Mouse (Mus musculus) embryonic facial prominence, embryonic 13.5 days (tissue): ENCODE data around the gene Mpzl2. TPM values are rescaled to one million over a fixed set of nuclear protein-coding genes. Genes with fewer than 3 reads are reported as not detected.

Experiments
- ATAC-seq: fragments of 200-750 bp; cut with Nextera tagmentation; 2 replicates; pipeline ENCODE4 v1.8.0; 2017; ENCODE audit warnings: low read depth; ENCODE audit not compliant: insufficient number of reproducible peaks, insufficient read depth, low FRiP score, low TSS enrichment
- H3K27ac ChIP-seq: fragments of 300-500 bp; sonication (generic); 2 replicates; pipeline ENCODE4 v1.5.1; 2015; ENCODE audit warnings: moderate library complexity, mild to moderate bottlenecking, inconsistent platforms
- H3K27me3 ChIP-seq: fragments of 300-500 bp; sonication (generic); 2 replicates; pipeline ENCODE4 v1.6.1; 2015; ENCODE audit warnings: mild to moderate bottlenecking, inconsistent platforms
- H3K36me3 ChIP-seq: fragments of 300-500 bp; sonication (generic); 2 replicates; pipeline ENCODE4 v1.6.1; 2015; ENCODE audit warnings: mild to moderate bottlenecking, inconsistent platforms
- H3K4me1 ChIP-seq: fragments of 300-500 bp; sonication (generic); 2 replicates; pipeline ENCODE4 v1.6.1; 2015; ENCODE audit warnings: inconsistent platforms
- H3K4me2 ChIP-seq: fragments of 300-500 bp; sonication (generic); 2 replicates; pipeline ENCODE4 v1.6.1; 2015; ENCODE audit warnings: moderate library complexity, mild to moderate bottlenecking, inconsistent platforms
- H3K4me3 ChIP-seq: fragments of 300-500 bp; sonication (generic); 2 replicates; pipeline ENCODE4 v1.5.1; 2015; ENCODE audit warnings: mild to moderate bottlenecking, inconsistent platforms
- H3K9ac ChIP-seq: fragments of 300-500 bp; sonication (generic); 2 replicates; pipeline ENCODE4 v1.6.1; 2015; ENCODE audit warnings: mild to moderate bottlenecking, inconsistent platforms
- H3K9me3 ChIP-seq: fragments of 300-500 bp; sonication (generic); 2 replicates; pipeline ENCODE4 v1.6.1; 2016; ENCODE audit warnings: inconsistent platforms
- WGBS: fragments of 180-500 bp; shearing (Covaris S2); methylation state at CpG from one replicate; pipeline ENCODE4 v1.1.7; 2015; ENCODE audit warnings: mixed read lengths; 5-methylcytosine and 5-hydroxymethylcytosine counted together
- polyA plus RNA-seq: library from polyadenylated mRNA; unstranded; fragments of >200 nt; fragmentation: Nextera tagmentation; extraction: Ambion mirVana; gene quantifications from 2 replicates; pipeline ENCODE4 v1.2.1, GENCODE M21; 2015

Gene Mpzl2
- polyA plus RNA-seq, 1 experiment from 2014 or later, result 18.8 TPM

GRCm38 (mm10) chr9:45009180-45010078 is 30.2 kb upstream of the Mpzl2 start, which contains the start of gene Cd3e:
TSS of gene Cd3e (minus strand) at chr9:45009627.
- 87% methylated on average over 19 of the region's 19 CpGs for whole genome bisulfite sequencing
- H3K4me3 ChIP-seq, result no peak within 1 kb of the TSS
- no peaks in the 10 kb centered on the region for H3K36me3 ChIP-seq
- no peak within 1 kb of the TSS for H3K9ac ChIP-seq
- no peak within 1 kb of the TSS for H3K4me2 ChIP-seq
- H3K9me3 ChIP-seq, result no peaks in the 10 kb centered on the region
- no peaks in the 10 kb centered on the region for H3K4me1 ChIP-seq
- H3K27me3 ChIP-seq, result peaks cover 13% of the 10 kb centered on the region
- no peak within 1 kb of the TSS for H3K27ac ChIP-seq
- no peak for ATAC-seq

- Histone ChIP-seq H3K36me3 (no peaks in the 10 kb centered on the region), H3K4me3 (no peak overlapping the region), H3K9me3 (no peaks in the 10 kb centered on the region), H3K4me1 (no peaks in the 10 kb centered on the region), H3K9ac (no peak overlapping the region), H3K27ac (no peak overlapping the region), H3K27me3 (peaks cover 13% of the 10 kb centered on the region), H3K4me2 (no peak overlapping the region)
- ATAC-seq, result no peak
- 69% methylated on average over 4 of the region's 4 CpGs for WGBS
Observed at GRCm38 (mm10) chr9:45010461-45010860, 29.1 kb upstream of the Mpzl2 start.

- WGBS, result 42% methylated on average over 6 of the region's 6 CpGs
- Histone ChIP-seq H3K4me3 (no peak overlapping the region), H3K4me1 (no peaks in the 10 kb centered on the region), H3K9me3 (no peaks in the 10 kb centered on the region), H3K9ac (no peak overlapping the region), H3K36me3 (no peaks in the 10 kb centered on the region), H3K4me2 (no peak overlapping the region), H3K27ac (no peak overlapping the region), H3K27me3 (peaks cover 13% of the 10 kb centered on the region)
- ATAC-seq, result no peak
Observed at GRCm38 (mm10) chr9:45011291-45011690, 28.3 kb upstream of the Mpzl2 start.

- H3K36me3 ChIP-seq, result no peaks in the 10 kb centered on the region
- no peak overlapping the region for H3K4me3 ChIP-seq
- ATAC-seq, result no peak
- peaks cover 9% of the 10 kb centered on the region for H3K27me3 ChIP-seq
- H3K9me3 ChIP-seq, result no peaks in the 10 kb centered on the region
- H3K4me1 ChIP-seq, result no peaks in the 10 kb centered on the region
- no peak overlapping the region for H3K9ac ChIP-seq
- H3K27ac ChIP-seq, result no peak overlapping the region
- no peak overlapping the region for H3K4me2 ChIP-seq
- WGBS, result 29% methylated on average over 2 of the region's 2 CpGs
Observed at GRCm38 (mm10) chr9:45014879-45015278, 24.7 kb upstream of the Mpzl2 start.

- WGBS, result 75% methylated on average over 3 of the region's 3 CpGs
- Histone ChIP-seq H3K36me3 (no peaks in the 10 kb centered on the region), H3K27ac (no peak overlapping the region), H3K4me1 (no peaks in the 10 kb centered on the region), H3K4me2 (no peak overlapping the region), H3K4me3 (no peak overlapping the region), H3K27me3 (peaks cover 9% of the 10 kb centered on the region), H3K9ac (no peak overlapping the region), H3K9me3 (no peaks in the 10 kb centered on the region)
- ATAC-seq, result no peak
Observed at GRCm38 (mm10) chr9:45015841-45016240, 23.8 kb upstream of the Mpzl2 start.

DNA sequence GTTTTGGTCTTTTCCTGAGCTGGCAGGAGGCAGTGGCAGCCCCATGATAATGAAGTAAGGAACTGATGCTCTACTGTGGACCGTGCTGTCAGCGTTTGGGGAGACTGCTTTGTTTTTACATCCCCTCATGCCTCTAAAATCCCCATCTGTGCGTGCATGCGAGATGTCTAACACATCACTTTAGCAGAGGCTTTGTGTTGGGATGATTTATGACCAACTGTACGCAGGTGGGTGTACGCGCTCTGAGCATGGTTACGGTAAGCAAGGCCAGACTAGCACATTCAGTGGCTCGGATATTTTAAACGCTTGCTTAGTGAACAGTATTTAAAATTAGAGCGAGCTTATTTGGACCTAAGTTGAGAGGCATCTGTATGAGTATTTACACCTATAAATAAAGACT is 21.6 kb upstream of the Mpzl2 start:
- H3K27me3 ChIP-seq, result no peaks in the 10 kb centered on the region
- no peak for ATAC-seq
- 84% methylated on average over 11 of the region's 11 CpGs for WGBS

GRCm38 (mm10) chr9:45022800-45023199 is 16.8 kb upstream of the Mpzl2 start:
- no peak overlapping the region for H3K4me2 ChIP-seq
- no peaks in the 10 kb centered on the region for H3K9me3 ChIP-seq
- H3K27ac ChIP-seq, result no peak overlapping the region
- no peaks in the 10 kb centered on the region for H3K36me3 ChIP-seq
- no peak overlapping the region for H3K9ac ChIP-seq
- WGBS, result 8% methylated on average over 3 of the region's 3 CpGs
- no peak overlapping the region for H3K4me3 ChIP-seq
- H3K27me3 ChIP-seq, result peaks cover 3% of the 10 kb centered on the region; the same call in 1 of the 2 replicates
- ATAC-seq, result no peak
- H3K4me1 ChIP-seq, result no peaks in the 10 kb centered on the region

More for the DNA sequence above, 21.6 kb upstream of the Mpzl2 start:
- H3K9me3 ChIP-seq, result no peaks in the 10 kb centered on the region
- no peak overlapping the region for H3K9ac ChIP-seq
- no peak overlapping the region for H3K4me2 ChIP-seq
- H3K36me3 ChIP-seq, result no peaks in the 10 kb centered on the region
- no peaks in the 10 kb centered on the region for H3K4me1 ChIP-seq
- H3K27ac ChIP-seq, result no peak overlapping the region
- H3K4me3 ChIP-seq, result no peak overlapping the region

DNA sequence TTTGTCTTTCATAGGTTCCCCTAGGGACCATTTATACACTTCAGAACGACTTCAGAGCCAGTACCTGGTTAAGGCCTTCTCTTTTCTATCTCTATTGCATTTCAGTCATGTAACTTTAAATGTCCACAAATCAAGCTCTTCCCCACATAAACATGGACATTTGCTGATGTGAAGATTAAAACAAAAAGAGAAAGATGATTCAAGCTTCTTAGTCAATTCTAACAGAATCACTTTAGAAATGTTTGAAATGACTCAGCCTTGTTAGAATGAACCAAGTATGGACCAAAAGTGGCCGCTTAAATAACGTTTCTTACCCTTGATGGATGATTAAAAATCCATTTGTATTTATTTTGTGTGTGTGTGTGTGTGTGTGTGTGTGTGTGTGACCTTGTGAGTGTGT is 16.0 kb upstream of the Mpzl2 start:
- no peak for ATAC-seq
- H3K4me3 ChIP-seq, result no peak overlapping the region
- WGBS, result 60% methylated on average over 3 of the region's 3 CpGs

DNA sequence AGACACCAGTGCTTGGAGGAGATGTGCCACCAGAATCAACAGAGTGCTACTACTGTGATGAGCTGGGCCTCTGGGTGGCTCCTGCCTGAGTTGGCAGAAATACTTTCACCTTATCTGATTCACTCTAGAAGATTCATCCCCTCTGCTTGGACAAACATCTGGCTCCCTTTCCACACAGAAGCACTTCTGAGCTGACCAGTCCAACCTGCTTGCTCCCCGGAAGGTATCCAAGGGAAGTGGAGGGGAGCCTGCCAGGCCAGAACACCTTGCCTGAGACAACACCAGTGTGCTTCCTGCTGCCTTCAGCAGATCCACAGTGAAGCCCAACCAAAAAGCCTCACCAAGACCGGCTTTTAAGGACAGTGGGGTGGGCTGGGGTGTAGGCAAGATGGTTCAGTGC is 15.4 kb upstream of the Mpzl2 start:
- H3K27ac ChIP-seq, result no peak overlapping the region
- H3K4me1 ChIP-seq, result no peaks in the 10 kb centered on the region; the same call in 1 of the 2 replicates
- no peak overlapping the region for H3K4me2 ChIP-seq
- H3K9me3 ChIP-seq, result no peaks in the 10 kb centered on the region
- ATAC-seq, result no peak
- no peaks in the 10 kb centered on the region for H3K36me3 ChIP-seq
- 81% methylated on average over 2 of the region's 2 CpGs for WGBS
- no peak overlapping the region for H3K9ac ChIP-seq
- H3K4me3 ChIP-seq, result no peak overlapping the region
- peaks cover 3% of the 10 kb centered on the region; the same call in 1 of the 2 replicates for H3K27me3 ChIP-seq

More for the DNA sequence above, 16.0 kb upstream of the Mpzl2 start:
- H3K4me1 ChIP-seq, result no peaks in the 10 kb centered on the region; the same call in 1 of the 2 replicates
- no peaks in the 10 kb centered on the region for H3K36me3 ChIP-seq
- H3K27ac ChIP-seq, result no peak overlapping the region
- H3K4me2 ChIP-seq, result no peak overlapping the region
- peaks cover 3% of the 10 kb centered on the region; the same call in 1 of the 2 replicates for H3K27me3 ChIP-seq
- H3K9ac ChIP-seq, result no peak overlapping the region
- H3K9me3 ChIP-seq, result no peaks in the 10 kb centered on the region

- Histone ChIP-seq H3K9me3 (no peaks in the 10 kb centered on the region), H3K4me1 (no peaks in the 10 kb centered on the region; the same call in 1 of the 2 replicates), H3K27me3 (peaks cover 17% of the 10 kb centered on the region), H3K4me3 (no peak overlapping the region), H3K9ac (no peak overlapping the region), H3K36me3 (no peaks in the 10 kb centered on the region), H3K27ac (no peak overlapping the region), H3K4me2 (no peak overlapping the region)
- ATAC-seq, result no peak
- WGBS, result 64% methylated on average over 8 of the region's 8 CpGs
Observed at GRCm38 (mm10) chr9:45027376-45027775, 12.2 kb upstream of the Mpzl2 start.

DNA sequence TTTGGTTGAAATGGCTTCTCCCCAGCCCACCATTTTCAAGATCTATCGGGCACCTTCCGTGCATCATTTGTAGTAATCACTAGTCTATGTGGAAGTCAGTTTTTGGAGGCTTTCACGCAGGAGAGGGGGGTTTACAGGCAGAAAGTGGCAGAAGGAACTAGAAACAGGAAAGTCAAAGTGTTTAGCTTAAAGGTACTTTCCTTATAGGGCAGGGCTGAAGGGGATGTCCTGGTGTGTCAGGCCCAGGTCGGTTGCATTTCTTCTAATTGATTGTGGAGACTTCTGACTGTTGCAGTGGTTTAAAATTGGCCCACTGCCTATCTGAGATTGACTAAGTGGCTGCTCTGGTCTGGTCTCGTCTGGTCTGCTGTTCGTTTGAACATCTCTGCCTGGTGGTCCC is 9.3 kb upstream of the Mpzl2 start:
- Histone ChIP-seq H3K27ac (no peak overlapping the region), H3K4me1 (no peaks in the 10 kb centered on the region; the same call in 1 of the 2 replicates), H3K4me3 (no peak overlapping the region), H3K36me3 (no peaks in the 10 kb centered on the region), H3K27me3 (peaks cover 17% of the 10 kb centered on the region), H3K4me2 (no peak overlapping the region), H3K9ac (no peak overlapping the region), H3K9me3 (no peaks in the 10 kb centered on the region)
- WGBS, result 61% methylated on average over 6 of the region's 6 CpGs
- ATAC-seq, result no peak

- ATAC-seq, result no peak
- 83% methylated on average over 2 of the region's 2 CpGs for WGBS
- no peaks in the 10 kb centered on the region for H3K36me3 ChIP-seq
Observed at GRCm38 (mm10) chr9:45032261-45032660, 7.3 kb upstream of the Mpzl2 start.

More at GRCm38 (mm10) chr9:45032261-45032660, 7.3 kb upstream of the Mpzl2 start:
- no peak overlapping the region for H3K27ac ChIP-seq
- no peak overlapping the region for H3K9ac ChIP-seq
- no peak overlapping the region for H3K4me3 ChIP-seq
- no peak overlapping the region for H3K4me2 ChIP-seq
- no peaks in the 10 kb centered on the region; the same call in 1 of the 2 replicates for H3K4me1 ChIP-seq
- peaks cover 14% of the 10 kb centered on the region for H3K27me3 ChIP-seq
- no peaks in the 10 kb centered on the region for H3K9me3 ChIP-seq
